Mouse (Mus musculus): ENCODE measurements around the gene Ankrd6.

Gene Ankrd6

DNA sequence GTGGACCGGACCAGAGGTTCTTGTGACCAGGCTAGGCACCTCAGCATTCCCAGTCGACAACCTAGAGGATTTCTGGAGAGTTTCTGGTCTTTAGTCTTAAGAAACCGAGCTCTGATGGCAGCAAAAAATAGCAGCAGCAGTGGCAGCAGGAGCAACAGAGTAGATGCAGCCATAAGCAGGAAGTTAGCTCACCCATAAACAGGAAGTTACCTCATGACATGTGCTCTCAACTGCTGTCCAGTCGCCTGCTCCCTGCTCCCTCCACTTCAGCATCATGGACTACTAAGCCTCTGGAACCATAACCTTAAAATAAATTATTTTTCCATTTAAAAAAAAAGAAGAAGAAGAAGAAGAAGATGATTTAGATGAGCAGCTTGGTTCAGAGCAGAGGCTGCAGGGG lies 161.6 kb downstream of the Ankrd6 start:
- DNase-seq (ENCODE audit: extremely low spot score, low spot score): no peak

DNA sequence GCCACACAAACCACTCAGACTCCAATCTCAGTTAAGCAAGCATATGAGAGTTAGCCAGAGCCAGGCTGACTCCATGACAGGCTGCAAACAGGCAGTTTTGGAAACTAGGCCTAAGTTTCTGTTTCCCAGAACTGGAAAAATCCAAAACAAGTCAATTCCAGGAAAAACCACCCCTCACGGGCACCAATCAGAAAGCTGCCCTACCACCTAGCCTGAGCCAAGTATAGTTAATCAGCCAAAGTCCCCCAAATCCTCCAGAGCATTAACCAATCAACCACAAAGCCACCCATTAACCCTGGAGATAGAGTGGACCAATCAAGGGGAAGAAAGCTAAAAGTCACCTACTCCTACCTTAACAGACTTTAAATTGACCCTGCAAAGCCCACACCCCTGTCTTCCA lies 163.5 kb downstream of the Ankrd6 start:
- DNase-seq (ENCODE audit: extremely low spot score, low spot score): no peak

DNA sequence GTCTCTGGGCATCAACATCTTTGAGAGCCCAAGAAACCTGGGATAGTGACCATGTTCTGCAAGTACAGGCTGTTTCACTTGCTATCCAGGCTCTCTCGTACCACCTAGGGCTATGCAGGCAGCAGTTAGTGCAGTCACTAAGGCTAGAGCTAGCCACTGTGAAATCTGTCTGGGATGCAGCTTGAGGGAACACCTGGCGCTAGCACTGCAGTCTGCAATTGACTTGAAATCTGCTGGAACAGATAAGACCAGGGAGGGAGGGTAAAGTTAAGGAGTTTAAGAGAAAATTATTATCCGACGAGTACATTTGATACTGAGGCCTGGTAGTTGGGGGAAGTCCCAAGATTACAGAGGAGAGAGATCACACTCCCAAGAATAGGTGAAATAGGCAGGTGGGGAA lies 170.6 kb downstream of the Ankrd6 start:
- DNase-seq (ENCODE audit: extremely low spot score, low spot score): no peak

DNA sequence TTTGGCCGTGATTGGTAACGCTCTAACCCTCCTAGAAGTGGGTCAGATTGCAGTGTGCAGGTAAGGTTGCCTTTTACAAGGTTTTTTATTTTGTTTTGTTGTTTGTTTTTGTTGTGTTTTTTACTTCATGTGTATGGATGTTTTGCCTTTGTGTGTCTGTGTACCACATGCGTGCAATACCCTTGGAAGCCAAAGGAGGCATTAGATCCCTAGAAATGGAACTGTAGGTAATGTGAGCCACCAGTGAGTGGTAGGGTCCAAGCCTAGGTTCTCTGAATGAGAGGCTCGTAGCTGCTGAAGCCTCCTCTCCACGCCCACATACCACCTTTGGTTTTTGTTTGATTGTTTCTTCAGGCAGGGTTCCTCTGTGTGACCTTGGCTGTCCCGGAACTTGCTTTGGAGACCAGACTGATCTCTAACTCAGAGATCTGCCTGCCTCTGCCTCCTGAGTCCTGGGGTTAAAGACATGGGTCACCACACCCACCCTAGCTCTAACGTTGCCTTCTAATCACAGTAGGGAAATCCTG lies 180.3 kb downstream of the Ankrd6 start:
- no peak for DNase-seq (ENCODE audit: extremely low spot score, low spot score)

DNA sequence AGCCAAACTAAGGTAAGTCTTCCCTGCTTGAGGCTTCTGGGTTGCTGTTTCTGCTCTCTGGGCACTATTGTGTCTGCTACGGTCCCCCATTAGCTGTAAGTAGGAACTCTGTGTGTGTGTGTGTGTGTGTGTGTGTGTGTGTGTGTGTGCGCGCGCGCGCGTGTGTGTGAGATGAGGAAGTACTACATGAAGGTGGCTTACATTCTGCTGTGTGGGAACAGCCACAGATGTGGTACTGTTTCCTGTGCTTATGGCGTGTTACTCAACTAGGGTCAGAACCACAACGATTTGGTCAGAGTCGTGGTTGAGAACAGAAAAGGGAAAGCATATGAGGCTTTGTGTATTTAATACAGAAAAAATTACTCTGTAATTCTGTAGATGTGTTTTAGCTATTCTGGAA lies 182.6 kb downstream of the Ankrd6 start:
- no peak for DNase-seq (ENCODE audit: extremely low spot score, low spot score)

DNA sequence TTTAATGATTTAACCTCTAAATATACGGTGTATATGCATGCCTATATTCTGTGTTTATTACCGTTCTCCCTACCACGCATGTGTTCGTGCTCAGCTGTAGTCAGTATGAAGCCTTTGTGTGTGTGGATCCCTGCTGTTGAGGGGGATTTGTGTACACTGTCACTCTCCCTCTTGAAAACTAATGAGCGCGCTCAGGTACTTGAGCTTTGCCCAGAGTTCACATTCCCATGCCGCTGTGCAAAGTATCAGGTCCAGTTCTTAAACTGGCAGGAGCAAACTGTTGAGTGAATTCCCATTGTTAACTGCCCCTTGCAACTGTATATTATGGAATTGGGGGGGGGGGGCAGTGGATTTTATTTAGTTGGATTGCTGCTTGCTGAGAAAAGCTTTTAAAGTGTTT lies 183.2 kb downstream of the Ankrd6 start:
- DNase-seq (ENCODE audit: extremely low spot score, low spot score): no peak

DNA sequence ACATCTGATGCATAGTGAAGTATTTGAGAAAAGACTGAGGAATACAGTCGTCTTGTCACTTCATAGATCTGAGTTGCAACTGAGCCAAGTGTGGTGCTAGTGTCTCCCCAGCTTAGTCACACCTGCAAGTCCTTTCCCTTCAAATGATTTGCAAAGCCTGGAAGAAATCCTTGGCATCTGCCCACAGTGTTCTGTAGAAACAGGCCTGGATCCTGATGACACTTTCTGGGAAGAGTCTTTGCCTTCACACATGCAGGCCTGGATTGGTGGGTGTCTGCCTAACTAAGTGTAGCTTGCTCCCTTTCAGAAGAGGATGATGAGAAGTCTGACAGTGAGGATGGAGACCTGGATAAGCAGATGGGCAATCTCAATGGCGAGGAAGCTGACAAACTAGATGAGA lies 193.2 kb downstream of the Ankrd6 start:
- no peak for DNase-seq (ENCODE audit: extremely low spot score, low spot score)
